Mouse (Mus musculus): ENCODE results near the gene Wdpcp. TPM values are rescaled to one million over a fixed set of nuclear protein-coding genes. Genes with fewer than 3 reads are reported as not detected.
"Not testable (repeated sequence)": the region's sequence is repeated elsewhere in the genome, so short reads cannot be mapped to it uniquely, and the experiment has no call there.

Gene Wdpcp
- 11.4 and 11.5 TPM in 2 replicates for polyA plus RNA-seq (2014; fragmentation: Nextera tagmentation; extraction: Ambion mirVana)

DNA sequence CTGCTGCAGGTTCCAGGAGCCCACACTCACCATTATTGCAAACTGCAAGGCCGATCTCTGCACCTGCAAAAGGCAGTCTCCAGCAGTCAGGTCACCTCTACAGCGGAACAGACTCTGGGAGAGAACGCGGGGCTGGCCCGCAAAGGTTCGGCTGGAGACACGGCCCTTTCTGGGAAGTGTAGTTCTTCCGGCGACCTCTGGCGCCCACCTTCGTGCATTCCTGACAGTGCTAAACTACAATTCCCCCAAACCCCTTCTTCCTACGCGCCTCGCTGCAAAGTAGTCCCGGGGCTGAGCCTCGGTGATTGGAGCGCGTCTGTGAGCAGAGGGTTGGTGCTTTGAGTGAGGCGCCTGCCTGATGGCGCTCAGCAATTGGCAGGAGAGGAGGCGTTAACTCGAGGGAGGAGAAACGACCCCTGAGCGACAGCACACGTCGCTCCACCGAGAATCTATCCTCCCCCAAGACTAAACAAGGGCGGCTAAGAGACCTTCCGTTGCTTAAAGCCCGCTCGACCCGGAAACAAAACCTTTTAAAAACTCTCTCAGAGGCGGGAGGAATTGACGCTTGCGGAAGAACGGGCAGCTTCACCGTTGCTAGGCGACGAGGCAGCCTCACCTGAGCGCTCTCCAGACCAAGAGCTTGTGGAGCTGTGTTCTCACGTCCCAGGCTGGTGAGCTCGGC, at the start of gene Wdpcp, which contains the start of gene Mdh1:
Gene Wdpcp (plus strand): TSS at position 536 of the 682 bp plus-strand sequence.
Gene Mdh1 (minus strand): TSS at position 668 of the 682 bp plus-strand sequence.
- Histone ChIP-seq H3K36me3 (replicated peaks; ENCODE audit: control insufficient read depth, insufficient read depth) (peaks cover 2% of the 10 kb centered on the region; the same call in 1 of the 2 replicates), H3K4me3 (replicated peaks; ENCODE audit: low read length) (peak within 1 kb of the TSS; percentile 63), H3K4me1 (replicated peaks; ENCODE audit: control insufficient read depth, insufficient read depth, low read length) (peaks cover 24% of the 10 kb centered on the region), H3K4me2 (replicated peaks) (peak within 1 kb of the TSS; percentile 83), H3K9ac (peak within 1 kb of the TSS; percentile 81), H3K9me3 (ENCODE audit: control insufficient read depth, low read length) (no peaks in the 10 kb centered on the region), H3K27me3 (ENCODE audit: control insufficient read depth, insufficient read depth, low read length) (no peaks in the 10 kb centered on the region), H3K27ac (peak within 1 kb of the TSS; percentile 90)
- WGBS = under 1% methylated on average over 42 of the region's 42 CpGs
- DNase-seq (ENCODE audit: low spot score) (peak; percentile 95), ATAC-seq (ENCODE audit: low FRiP score) (peak; percentile 99)

DNA sequence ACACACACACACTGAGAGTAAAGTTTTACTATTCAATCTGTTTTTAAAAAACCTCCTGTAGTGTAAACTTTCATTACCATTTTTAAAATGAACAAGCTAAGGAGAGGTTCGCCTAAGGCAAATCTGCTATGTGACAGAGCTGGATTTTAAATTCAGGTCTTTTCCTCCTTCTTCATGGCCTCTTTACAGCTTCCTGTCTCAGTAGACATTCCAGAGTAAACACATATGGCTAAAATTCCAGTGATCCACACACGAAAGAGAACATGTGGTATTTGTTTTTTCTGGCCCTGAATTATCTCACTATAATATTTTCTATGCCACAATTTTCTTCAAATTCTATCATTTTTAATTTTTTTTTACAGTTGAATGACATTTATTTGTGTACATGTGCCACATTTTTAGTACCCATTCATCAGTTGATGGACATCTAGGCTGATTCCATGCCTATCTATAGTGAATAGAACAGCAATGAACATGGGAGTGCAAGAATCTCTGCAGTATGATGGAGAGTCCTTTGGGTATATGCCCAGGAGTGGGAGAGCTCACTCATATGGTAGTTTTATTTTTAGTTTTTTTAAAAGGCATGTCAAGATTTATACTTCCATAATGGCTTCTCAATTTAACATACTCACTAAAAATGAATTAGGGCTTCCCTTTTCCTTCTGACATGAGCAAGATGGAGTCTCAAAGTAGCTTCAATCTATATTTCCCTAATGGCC, 43.2 kb upstream of the Wdpcp start:
- DNase-seq (ENCODE audit: low spot score) = no peak
- no peak overlapping the region for H3K9ac ChIP-seq

DNA sequence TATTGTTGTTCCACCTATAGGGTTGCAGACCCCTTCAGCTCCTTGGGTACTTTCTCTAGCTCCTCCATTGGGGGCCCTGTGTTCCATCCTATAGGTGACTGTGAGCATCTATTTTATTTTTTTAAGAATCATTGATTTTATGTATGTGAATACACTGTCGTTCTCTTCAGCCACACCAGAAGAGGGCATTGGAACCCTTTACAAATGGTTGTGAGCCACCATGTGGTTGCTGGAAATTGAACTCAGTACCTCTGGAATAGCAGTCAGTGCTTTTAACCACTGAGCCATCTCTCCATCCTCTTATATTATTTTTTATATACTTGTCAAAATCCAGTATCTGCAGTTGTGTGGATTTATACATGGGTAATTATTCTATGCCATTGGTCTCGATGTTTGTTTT, 41.2 kb upstream of the Wdpcp start:
- H3K9ac ChIP-seq; H3K36me3 ChIP-seq (replicated peaks; ENCODE audit: control insufficient read depth, insufficient read depth); H3K4me3 ChIP-seq (replicated peaks; ENCODE audit: low read length); H3K9me3 ChIP-seq (ENCODE audit: control insufficient read depth, low read length); H3K27ac ChIP-seq; H3K27me3 ChIP-seq (ENCODE audit: control insufficient read depth, insufficient read depth, low read length); DNase-seq (ENCODE audit: low spot score); ATAC-seq (ENCODE audit: low FRiP score); H3K4me2 ChIP-seq (replicated peaks); H3K4me1 ChIP-seq (replicated peaks; ENCODE audit: control insufficient read depth, insufficient read depth, low read length): not testable (repeated sequence)
- WGBS = 88% methylated on average over 2 of the region's 2 CpGs

More for the DNA sequence above, 43.2 kb upstream of the Wdpcp start:
- ATAC-seq (ENCODE audit: low FRiP score) = no peak
- H3K4me2 ChIP-seq (replicated peaks) = no peak overlapping the region
- H3K36me3 ChIP-seq (replicated peaks; ENCODE audit: control insufficient read depth, insufficient read depth) = no peaks in the 10 kb centered on the region
- H3K9me3 ChIP-seq (ENCODE audit: control insufficient read depth, low read length) = no peaks in the 10 kb centered on the region
- H3K27ac ChIP-seq = no peak overlapping the region
- H3K4me3 ChIP-seq (replicated peaks; ENCODE audit: low read length) = no peak overlapping the region
- 76% methylated on average over 2 of the region's 2 CpGs for WGBS
- no peaks in the 10 kb centered on the region for H3K27me3 ChIP-seq (ENCODE audit: control insufficient read depth, insufficient read depth, low read length)
- H3K4me1 ChIP-seq (replicated peaks; ENCODE audit: control insufficient read depth, insufficient read depth, low read length) = no peaks in the 10 kb centered on the region

DNA sequence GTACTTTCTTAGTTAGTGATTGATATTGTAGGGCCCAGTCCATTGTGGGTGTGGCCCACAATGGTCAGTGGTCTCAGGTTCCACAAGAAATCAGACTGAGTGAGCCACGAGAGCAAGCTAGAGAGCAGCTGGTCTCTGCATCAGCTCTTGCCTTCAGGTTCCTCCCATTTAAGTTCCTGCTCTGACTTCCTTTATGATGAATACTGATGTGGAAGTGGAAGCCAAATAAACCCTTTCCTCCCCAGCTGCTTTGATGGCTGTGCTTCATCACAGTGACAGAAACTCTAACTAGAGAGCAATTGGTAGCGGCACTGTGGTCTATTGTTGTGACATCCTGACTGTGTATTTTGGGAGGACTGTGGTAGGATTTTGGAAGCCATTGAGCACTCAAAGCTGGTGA, 32.0 kb upstream of the Wdpcp start:
- Histone ChIP-seq H3K9me3 (ENCODE audit: control insufficient read depth, low read length) (no peaks in the 10 kb centered on the region), H3K4me3 (replicated peaks; ENCODE audit: low read length) (no peak overlapping the region), H3K36me3 (replicated peaks; ENCODE audit: control insufficient read depth, insufficient read depth) (no peaks in the 10 kb centered on the region), H3K4me2 (replicated peaks) (no peak overlapping the region), H3K27me3 (ENCODE audit: control insufficient read depth, insufficient read depth, low read length) (no peaks in the 10 kb centered on the region), H3K4me1 (replicated peaks; ENCODE audit: control insufficient read depth, insufficient read depth, low read length) (no peaks in the 10 kb centered on the region), H3K9ac (no peak overlapping the region), H3K27ac (no peak overlapping the region)
- DNase-seq (ENCODE audit: low spot score) = no peak
- WGBS = 81% methylated on average over 2 of the region's 2 CpGs
- no peak for ATAC-seq (ENCODE audit: low FRiP score)

DNA sequence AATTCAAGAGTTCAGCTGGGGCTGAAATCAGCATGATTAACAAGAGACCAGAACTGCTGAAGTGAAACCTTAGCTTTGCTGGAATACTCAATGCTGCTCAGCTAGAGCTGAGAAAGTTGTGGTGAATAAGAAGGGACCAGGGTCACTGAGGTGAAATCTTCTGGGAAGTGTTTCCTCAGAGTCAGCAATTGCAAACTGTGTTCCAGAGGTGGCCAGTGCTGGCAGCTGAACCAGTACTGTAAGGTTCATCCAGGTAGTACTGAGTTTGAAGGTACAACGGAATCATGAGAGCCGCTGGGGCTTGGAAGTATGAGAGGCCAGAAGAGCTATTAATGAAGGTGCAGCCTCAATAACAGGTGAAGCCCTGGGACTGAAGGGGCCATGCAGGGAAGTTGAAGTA, 31.4 kb upstream of the Wdpcp start:
- no peak for DNase-seq (ENCODE audit: low spot score)
- no peak for ATAC-seq (ENCODE audit: low FRiP score)
- WGBS = 98% methylated on average over 2 of the region's 2 CpGs
- no peaks in the 10 kb centered on the region for H3K36me3 ChIP-seq (replicated peaks; ENCODE audit: control insufficient read depth, insufficient read depth)
- no peaks in the 10 kb centered on the region for H3K4me1 ChIP-seq (replicated peaks; ENCODE audit: control insufficient read depth, insufficient read depth, low read length)
- H3K27me3 ChIP-seq (ENCODE audit: control insufficient read depth, insufficient read depth, low read length) = no peaks in the 10 kb centered on the region
- no peak overlapping the region for H3K9ac ChIP-seq
- no peaks in the 10 kb centered on the region for H3K9me3 ChIP-seq (ENCODE audit: control insufficient read depth, low read length)
- H3K27ac ChIP-seq = no peak overlapping the region
- H3K4me3 ChIP-seq (replicated peaks; ENCODE audit: low read length) = no peak overlapping the region
- H3K4me2 ChIP-seq (replicated peaks) = no peak overlapping the region

DNA sequence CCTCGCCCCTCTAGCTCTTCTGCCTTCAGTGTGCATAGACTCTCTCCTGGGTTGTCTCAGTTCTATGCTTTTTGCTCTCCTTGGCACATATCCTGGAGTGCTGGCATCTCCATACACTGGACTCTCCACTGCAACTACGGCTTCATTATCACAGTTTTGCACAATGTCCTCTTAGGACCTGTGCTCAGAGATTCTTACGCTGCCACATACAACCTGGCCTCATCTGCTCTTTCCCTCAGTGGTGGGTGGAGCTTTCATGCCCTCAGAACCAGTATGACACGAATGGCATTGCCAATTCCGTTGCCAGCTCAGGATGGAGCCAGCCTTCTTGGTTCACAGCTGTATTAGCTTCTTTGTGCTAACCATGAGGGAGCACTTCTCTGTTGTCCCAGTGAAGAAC, 29.3 kb upstream of the Wdpcp start:
- ATAC-seq (ENCODE audit: low FRiP score) = no peak
- H3K4me3 ChIP-seq (replicated peaks; ENCODE audit: low read length) = no peak overlapping the region
- H3K4me2 ChIP-seq (replicated peaks) = no peak overlapping the region
- no peak for DNase-seq (ENCODE audit: low spot score)
- no peak overlapping the region for H3K27ac ChIP-seq
- no peak overlapping the region for H3K9ac ChIP-seq
- 83% methylated on average over 5 of the region's 5 CpGs for WGBS
- no peaks in the 10 kb centered on the region for H3K36me3 ChIP-seq (replicated peaks; ENCODE audit: control insufficient read depth, insufficient read depth)
- no peaks in the 10 kb centered on the region for H3K9me3 ChIP-seq (ENCODE audit: control insufficient read depth, low read length)
- H3K4me1 ChIP-seq (replicated peaks; ENCODE audit: control insufficient read depth, insufficient read depth, low read length) = no peaks in the 10 kb centered on the region
- H3K27me3 ChIP-seq (ENCODE audit: control insufficient read depth, insufficient read depth, low read length) = no peaks in the 10 kb centered on the region

DNA sequence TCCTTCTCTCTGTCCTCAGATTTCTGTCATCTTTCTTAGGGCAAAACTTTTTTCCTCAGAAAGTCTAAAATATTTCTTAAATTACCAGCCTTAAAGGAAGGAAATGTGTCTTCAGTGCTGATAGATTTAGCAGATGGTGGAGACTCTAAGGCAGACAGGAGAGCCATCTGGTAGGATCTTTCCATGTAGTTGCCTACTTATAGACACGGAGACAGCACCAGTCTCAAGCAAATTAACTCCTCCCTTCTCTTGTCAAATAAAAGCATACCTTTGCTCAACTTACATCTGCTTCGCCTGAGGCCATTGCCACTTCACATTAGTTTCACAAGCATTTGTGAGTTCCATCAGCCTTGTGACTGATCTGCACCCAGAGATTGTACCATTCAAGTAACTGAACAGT, 27.0 kb upstream of the Wdpcp start:
- Histone ChIP-seq H3K36me3 (replicated peaks; ENCODE audit: control insufficient read depth, insufficient read depth) (no peaks in the 10 kb centered on the region), H3K27ac (no peak overlapping the region), H3K4me3 (replicated peaks; ENCODE audit: low read length) (no peak overlapping the region), H3K9me3 (ENCODE audit: control insufficient read depth, low read length) (no peaks in the 10 kb centered on the region), H3K4me2 (replicated peaks) (no peak overlapping the region), H3K9ac (no peak overlapping the region), H3K4me1 (replicated peaks; ENCODE audit: control insufficient read depth, insufficient read depth, low read length) (no peaks in the 10 kb centered on the region), H3K27me3 (ENCODE audit: control insufficient read depth, insufficient read depth, low read length) (no peaks in the 10 kb centered on the region)
- ATAC-seq (ENCODE audit: low FRiP score) = no peak
- no peak for DNase-seq (ENCODE audit: low spot score)
- WGBS = 74% methylated on average over 2 of the region's 2 CpGs

DNA sequence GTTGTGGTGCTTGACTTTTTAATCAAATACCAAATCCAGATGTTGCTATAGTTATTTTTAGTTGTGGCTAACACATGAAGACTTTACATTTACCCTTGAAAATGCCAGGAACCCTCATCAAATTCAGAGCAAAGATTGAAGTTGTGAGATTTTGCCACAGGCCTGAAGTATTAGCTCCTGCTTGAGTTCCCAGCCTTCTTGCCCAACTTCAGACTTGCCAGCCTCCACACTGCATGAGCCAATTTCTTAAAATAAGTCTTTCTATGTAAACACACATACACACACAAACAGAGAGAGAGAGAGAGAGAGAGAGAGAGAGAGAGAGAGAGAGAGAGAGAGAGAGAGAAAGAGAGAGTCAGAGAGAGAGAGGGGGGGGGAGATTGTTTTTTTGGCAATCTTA, 26.1 kb upstream of the Wdpcp start:
- H3K36me3 ChIP-seq (replicated peaks; ENCODE audit: control insufficient read depth, insufficient read depth) = no peaks in the 10 kb centered on the region
- H3K9ac ChIP-seq = no peak overlapping the region
- no peak overlapping the region for H3K4me2 ChIP-seq (replicated peaks)
- no peak overlapping the region for H3K27ac ChIP-seq
- ATAC-seq (ENCODE audit: low FRiP score) (no peak), DNase-seq (ENCODE audit: low spot score) (no peak)
- no peaks in the 10 kb centered on the region for H3K4me1 ChIP-seq (replicated peaks; ENCODE audit: control insufficient read depth, insufficient read depth, low read length)
- H3K27me3 ChIP-seq (ENCODE audit: control insufficient read depth, insufficient read depth, low read length) = no peaks in the 10 kb centered on the region
- no peaks in the 10 kb centered on the region for H3K9me3 ChIP-seq (ENCODE audit: control insufficient read depth, low read length)
- no peak overlapping the region for H3K4me3 ChIP-seq (replicated peaks; ENCODE audit: low read length)

DNA sequence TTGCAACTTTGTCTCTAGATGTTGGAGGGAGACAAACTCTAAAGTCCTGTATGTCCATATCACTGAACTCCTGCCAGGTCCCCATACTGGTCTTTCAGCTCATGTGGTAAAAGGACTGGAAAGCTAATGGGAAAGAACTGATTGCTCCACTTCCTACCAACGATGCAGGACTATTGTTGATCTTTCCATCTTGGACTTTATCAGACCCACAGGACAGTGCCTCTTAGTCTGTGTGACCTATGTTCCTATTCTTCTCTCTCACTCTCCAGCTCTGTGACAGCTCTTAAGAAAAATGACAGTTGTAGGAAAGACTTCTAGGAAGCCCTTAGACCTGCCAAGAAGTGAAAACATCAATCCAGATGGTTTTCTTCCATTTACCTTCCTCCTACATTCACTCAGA, 25.4 kb upstream of the Wdpcp start:
- DNase-seq (ENCODE audit: low spot score) = no peak
- H3K27me3 ChIP-seq (ENCODE audit: control insufficient read depth, insufficient read depth, low read length) = no peaks in the 10 kb centered on the region
- 85% methylated on average over 1 of the region's 1 CpGs for WGBS
- H3K9ac ChIP-seq = no peak overlapping the region
- H3K36me3 ChIP-seq (replicated peaks; ENCODE audit: control insufficient read depth, insufficient read depth) = no peaks in the 10 kb centered on the region
- H3K4me1 ChIP-seq (replicated peaks; ENCODE audit: control insufficient read depth, insufficient read depth, low read length) = no peaks in the 10 kb centered on the region
- no peak overlapping the region for H3K4me3 ChIP-seq (replicated peaks; ENCODE audit: low read length)
- no peak overlapping the region for H3K4me2 ChIP-seq (replicated peaks)
- no peaks in the 10 kb centered on the region for H3K9me3 ChIP-seq (ENCODE audit: control insufficient read depth, low read length)
- H3K27ac ChIP-seq = no peak overlapping the region
- no peak for ATAC-seq (ENCODE audit: low FRiP score)
